Mouse (Mus musculus): ENCODE measurements around the gene Cd276.
"Not testable (repeated sequence)": the region's sequence is repeated elsewhere in the genome, so short reads cannot be mapped to it uniquely, and the experiment has no call there.

Cd276 gene

GRCm38 (mm10) chr9:58554908-58555684, at the start of gene Cd276:
Gene Cd276, minus strand, starts transcription at chr9:58555437.
- in situ Hi-C loops (cut with MboI; ENCODE audit: low sequenced_read_pairs) = no loop called here

- in situ Hi-C loops (cut with MboI; ENCODE audit: low sequenced_read_pairs) = no loop called here
These were observed 40.1 kb upstream of the Cd276 start for GRCm38 (mm10) chr9:58595313-58595712.

- in situ Hi-C loops (cut with MboI; ENCODE audit: low sequenced_read_pairs) = no loop called here
These were observed 33.4 kb upstream of the Cd276 start for GRCm38 (mm10) chr9:58588657-58589056.

- in situ Hi-C loops (cut with MboI; ENCODE audit: low sequenced_read_pairs) = no loop called here
These were observed 29.1 kb upstream of the Cd276 start for GRCm38 (mm10) chr9:58584323-58584722.

GRCm38 (mm10) chr9:58583267-58583641, 28.0 kb upstream of the Cd276 start:
- in situ Hi-C loops (cut with MboI; ENCODE audit: low sequenced_read_pairs) = no loop called here

GRCm38 (mm10) chr9:58582581-58583266, 27.5 kb upstream of the Cd276 start:
- in situ Hi-C loops (cut with MboI; ENCODE audit: low sequenced_read_pairs) = no loop called here

- in situ Hi-C loops (cut with MboI; ENCODE audit: low sequenced_read_pairs) = no loop called here
These were observed 26.8 kb upstream of the Cd276 start, which contains the start of gene Nptn for GRCm38 (mm10) chr9:58581958-58582540. Gene Nptn, plus strand, starts transcription at chr9:58582240.

GRCm38 (mm10) chr9:58581283-58581930, 26.2 kb upstream of the Cd276 start:
- in situ Hi-C loops (cut with MboI; ENCODE audit: low sequenced_read_pairs) = no loop called here

GRCm38 (mm10) chr9:58580453-58581195, 25.4 kb upstream of the Cd276 start:
- in situ Hi-C loops (cut with MboI; ENCODE audit: low sequenced_read_pairs) = not testable (repeated sequence)

GRCm38 (mm10) chr9:58578669-58579068, 23.4 kb upstream of the Cd276 start:
- in situ Hi-C loops (cut with MboI; ENCODE audit: low sequenced_read_pairs) = no loop called here

- in situ Hi-C loops (cut with MboI; ENCODE audit: low sequenced_read_pairs) = no loop called here
These were observed 15.8 kb upstream of the Cd276 start for GRCm38 (mm10) chr9:58571001-58571400.

GRCm38 (mm10) chr9:58567682-58568081, 12.4 kb upstream of the Cd276 start:
- in situ Hi-C loops (cut with MboI; ENCODE audit: low sequenced_read_pairs) = no loop called here

- in situ Hi-C loops (cut with MboI; ENCODE audit: low sequenced_read_pairs) = not testable (repeated sequence)
These were observed 10.7 kb upstream of the Cd276 start for GRCm38 (mm10) chr9:58565945-58566344.

GRCm38 (mm10) chr9:58560211-58560610, 5.0 kb upstream of the Cd276 start:
- in situ Hi-C loops (cut with MboI; ENCODE audit: low sequenced_read_pairs) = no loop called here

- in situ Hi-C loops (cut with MboI; ENCODE audit: low sequenced_read_pairs) = no loop called here
These were observed 2.5 kb upstream of the Cd276 start for GRCm38 (mm10) chr9:58557457-58558455.

GRCm38 (mm10) chr9:58556627-58557026, 1.4 kb upstream of the Cd276 start:
- in situ Hi-C loops (cut with MboI; ENCODE audit: low sequenced_read_pairs) = no loop called here

- in situ Hi-C loops (cut with MboI; ENCODE audit: low sequenced_read_pairs) = no loop called here
These were observed 613 bp upstream of the Cd276 start for GRCm38 (mm10) chr9:58555685-58556414.

- in situ Hi-C loops (cut with MboI; ENCODE audit: low sequenced_read_pairs) = no loop called here
These were observed 955 bp downstream of the Cd276 start for GRCm38 (mm10) chr9:58554056-58554907.
